Mouse (Mus musculus) myocyte (in vitro differentiated cells): Measurements from ENCODE around the gene Cyp21a1. TPM values are rescaled to one million over a fixed set of nuclear protein-coding genes. Genes with fewer than 3 reads are reported as not detected.

Source experiments
- H3K27me3 ChIP-seq: one replicate; pipeline ENCODE4 v1.6.1; 2011; ENCODE audit not compliant: control insufficient read depth, insufficient read depth, insufficient read length
- H3K36me3 ChIP-seq: one replicate; pipeline ENCODE4 v1.6.1; 2011; ENCODE audit not compliant: control insufficient read depth, insufficient read depth
- H3K4me2 ChIP-seq: one replicate; pipeline ENCODE4 v1.6.1; 2011; ENCODE audit warnings: low read depth, control low read depth
- H3K4me3 ChIP-seq: one replicate; pipeline ENCODE4 v1.5.1; 2011; ENCODE audit warnings: mild to moderate bottlenecking, control low read depth, moderate library complexity
- H3K79me2 ChIP-seq: one replicate; pipeline ENCODE4 v1.6.1; 2011; ENCODE audit not compliant: control insufficient read depth, insufficient read depth
- H3ac ChIP-seq: one replicate; pipeline ENCODE4 v1.6.1; 2011; ENCODE audit not compliant: control insufficient read depth, insufficient read length
- CEBPB ChIP-seq: IDR thresholded peaks from 2 replicates; pipeline ENCODE4 v1.6.1; 2011; ENCODE audit warnings: mild to moderate bottlenecking, moderate library complexity; ENCODE audit not compliant: poor library complexity, insufficient read depth, severe bottlenecking
- E2F4 ChIP-seq: IDR thresholded peaks from one replicate; pipeline ENCODE4 v1.6.1; 2011; ENCODE audit warnings: mild to moderate bottlenecking, control low read depth, moderate library complexity; ENCODE audit not compliant: insufficient read depth
- MAX ChIP-seq: IDR thresholded peaks from one replicate; pipeline ENCODE4 v1.6.1; 2011; ENCODE audit warnings: low read depth, mild to moderate bottlenecking, control low read depth
- MYOD1 ChIP-seq, 3 experiments: IDR thresholded peaks; one replicate each; pipeline ENCODE4 v1.6.1; 2011; ENCODE audit warnings: control low read depth in 2 of 3, low read depth in 2 of 3, mild to moderate bottlenecking in 2 of 3, moderate library complexity in 1 of 3; ENCODE audit not compliant: insufficient read length in 2 of 3, control insufficient read depth in 1 of 3
- MYOG ChIP-seq, 3 experiments: IDR thresholded peaks; one replicate each; pipeline ENCODE4 v1.6.1; 2011; ENCODE audit warnings: control low read depth in 2 of 3, low read depth in 2 of 3, mild to moderate bottlenecking in 2 of 3; ENCODE audit not compliant: insufficient read length in 2 of 3, control insufficient read depth in 1 of 3, insufficient read depth in 1 of 3
- POLR2A ChIP-seq: IDR thresholded peaks from one replicate; pipeline ENCODE4 v1.6.1; 2011; ENCODE audit warnings: low read depth, mild to moderate bottlenecking, control low read depth, moderate library complexity; ENCODE audit not compliant: insufficient read length
- POLR2AphosphoS2 ChIP-seq: IDR thresholded peaks from one replicate; pipeline ENCODE4 v1.6.1; 2011; ENCODE audit warnings: low read depth, control low read depth; ENCODE audit not compliant: insufficient read length
- REST ChIP-seq: IDR thresholded peaks from one replicate; pipeline ENCODE4 v1.6.1; 2011; ENCODE audit warnings: mild to moderate bottlenecking, control low read depth, moderate library complexity; ENCODE audit not compliant: insufficient read depth, insufficient read length
- SRF ChIP-seq: IDR thresholded peaks from one replicate; pipeline ENCODE4 v1.6.1; 2011; ENCODE audit warnings: low read depth; ENCODE audit not compliant: control insufficient read depth, insufficient read length
- TCF12 ChIP-seq: IDR thresholded peaks from one replicate; pipeline ENCODE4 v1.6.1; 2011; ENCODE audit warnings: mild to moderate bottlenecking, control low read depth; ENCODE audit not compliant: poor library complexity, insufficient read depth, severe bottlenecking
- TCF3 ChIP-seq: IDR thresholded peaks from one replicate; pipeline ENCODE4 v1.6.1; 2011; ENCODE audit warnings: low read depth, control low read depth; ENCODE audit not compliant: insufficient read length
- USF1 ChIP-seq: IDR thresholded peaks from one replicate; pipeline ENCODE4 v1.6.1; 2011; ENCODE audit warnings: low read depth, mild to moderate bottlenecking, control low read depth, moderate library complexity
- polyA plus RNA-seq: library from polyadenylated mRNA; unstranded; fragments of >200 nt; fragmentation: generic; extraction: Trizol; gene quantifications from one replicate; pipeline ENCODE4 v1.2.1, GENCODE M21; 2012; ENCODE audit warnings: missing spikeins

Gene Cyp21a1
- polyA plus RNA-seq, 1 experiment = not detected

- Histone ChIP-seq H3K27me3 (peaks cover 9% of the 10 kb centered on the region), H3ac (no peak overlapping the region), H3K36me3 (no peaks in the 10 kb centered on the region), H3K4me3 (no peak overlapping the region), H3K4me2 (no peak overlapping the region), H3K79me2 (no peaks in the 10 kb centered on the region)
- TF ChIP-seq REST (no peak), POLR2A (no peak), USF1 (no peak), CEBPB (no peak)
These were observed 9.3 kb downstream of the Cyp21a1 start for GRCm38 (mm10) chr17:34795016-34795415.

DNA sequence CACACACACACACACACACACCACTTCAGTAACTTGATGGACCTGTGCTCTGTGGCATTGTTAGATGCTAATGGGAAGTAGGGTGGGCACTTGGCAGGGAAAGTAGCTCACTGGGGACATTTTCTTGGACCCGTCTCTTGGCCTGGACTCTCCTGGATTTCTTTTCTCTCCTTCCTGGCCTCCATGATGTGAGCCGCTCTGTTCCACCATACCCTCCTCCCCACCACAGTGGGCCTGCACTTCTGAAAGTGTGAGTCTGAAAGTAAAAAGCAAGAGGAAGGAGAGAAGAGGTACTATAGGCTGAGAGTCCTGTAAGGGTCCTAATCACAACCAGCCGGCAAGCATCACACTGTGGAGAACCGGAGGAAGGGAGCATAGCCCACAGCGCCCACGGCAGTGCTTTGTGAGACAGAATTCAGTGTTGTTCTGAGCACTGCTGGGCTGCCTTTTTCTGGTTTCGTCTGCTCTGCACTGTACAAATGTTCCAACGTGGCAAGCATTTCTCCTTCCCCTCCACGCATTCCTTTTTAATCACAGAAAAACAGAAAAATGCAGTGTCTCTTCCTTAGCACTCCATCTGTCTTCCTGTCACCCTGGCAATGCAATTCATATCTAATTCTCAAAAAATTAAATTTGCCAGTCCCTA lies 26.6 kb downstream of the Cyp21a1 start:
- H3K27me3 ChIP-seq = peaks cover 28% of the 10 kb centered on the region
- no peaks in the 10 kb centered on the region for H3K36me3 ChIP-seq
- no peak overlapping the region for H3K4me3 ChIP-seq
- no peak overlapping the region for H3K4me2 ChIP-seq
- no peak overlapping the region for H3ac ChIP-seq
- no peaks in the 10 kb centered on the region for H3K79me2 ChIP-seq
- TF ChIP-seq TCF12 (no peak), CEBPB (no peak), MYOG (IDR thresholded peaks at IDR 0.05; ENCODE audit: control insufficient read depth in 1 of 3, insufficient read depth in 1 of 3, insufficient read length in 2 of 3, low read depth in 2 of 3) (no peak), REST (no peak), E2F4 (no peak), TCF3 (no peak), SRF (no peak), POLR2AphosphoS2 (no peak)

DNA sequence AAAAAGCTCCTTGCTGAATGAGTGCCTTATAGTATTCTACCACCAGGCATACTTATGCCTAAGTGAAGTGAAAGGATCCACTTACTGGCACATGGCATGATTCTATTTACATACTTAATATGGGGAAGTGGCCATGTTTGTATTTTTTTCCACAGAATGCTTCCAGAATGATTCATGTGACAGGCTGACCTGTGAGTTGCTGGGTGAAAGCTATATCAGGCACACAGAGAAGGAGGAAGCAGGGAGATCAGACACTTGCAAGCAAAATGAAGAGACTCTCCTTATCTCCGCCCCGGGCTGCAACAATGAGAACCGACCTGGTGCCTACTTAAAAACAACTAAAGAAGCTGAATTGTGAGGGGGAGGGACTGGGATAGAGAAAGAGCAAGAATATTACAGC lies 42.9 kb downstream of the Cyp21a1 start:
- Histone ChIP-seq H3K79me2 (no peaks in the 10 kb centered on the region), H3K36me3 (no peaks in the 10 kb centered on the region), H3K4me3 (no peak overlapping the region), H3K4me2 (no peak overlapping the region), H3ac (no peak overlapping the region), H3K27me3 (no peaks in the 10 kb centered on the region)
- TF ChIP-seq CEBPB (no peak), TCF12 (no peak), MYOD1 (IDR thresholded peaks at IDR 0.05; ENCODE audit: control insufficient read depth in 1 of 3, insufficient read length in 2 of 3, low read depth in 2 of 3) (no peak), E2F4 (no peak), TCF3 (no peak), USF1 (no peak), MAX (no peak), SRF (no peak), POLR2A (no peak), MYOG (IDR thresholded peaks at IDR 0.05; ENCODE audit: control insufficient read depth in 1 of 3, insufficient read depth in 1 of 3, insufficient read length in 2 of 3, low read depth in 2 of 3) (no peak), POLR2AphosphoS2 (no peak), REST (no peak)

Other genes starting within 250 kb of the Cyp21a1 start
- 0.31 TPM for gene Notch4, start 240.3 kb downstream of the Cyp21a1 start, polyA plus RNA-seq
- gene Gpsm3, start 214.8 kb downstream of the Cyp21a1 start, polyA plus RNA-seq = 3.1 TPM
- 21.6 TPM for gene Pbx2, start 213.3 kb downstream of the Cyp21a1 start, polyA plus RNA-seq
- 0.22 TPM for gene Ager, start 206.7 kb downstream of the Cyp21a1 start, polyA plus RNA-seq
- 37.1 TPM for gene Rnf5, start 200.9 kb downstream of the Cyp21a1 start, polyA plus RNA-seq
- gene Agpat1, start 200.3 kb downstream of the Cyp21a1 start, polyA plus RNA-seq = 70.5 TPM
- gene Egfl8, start 188.6 kb downstream of the Cyp21a1 start, polyA plus RNA-seq = 0.16 TPM
- gene Ppt2, start 176.1 kb downstream of the Cyp21a1 start, polyA plus RNA-seq = 21.9 TPM
- gene Prrt1, start 175.0 kb downstream of the Cyp21a1 start, polyA plus RNA-seq = not detected
- 13.5 TPM for gene Fkbpl, start 159.8 kb downstream of the Cyp21a1 start, polyA plus RNA-seq
- 42.5 TPM for gene Atf6b, start 157.4 kb downstream of the Cyp21a1 start, polyA plus RNA-seq
- gene Tnxb, start 134.0 kb downstream of the Cyp21a1 start, polyA plus RNA-seq = under 0.01 TPM
- gene C4b, start 60.7 kb downstream of the Cyp21a1 start, polyA plus RNA-seq = not detected
- gene Stk19, start 32.4 kb upstream of the Cyp21a1 start, polyA plus RNA-seq = 29.9 TPM
- 25.7 TPM for gene Dxo, start 32.5 kb upstream of the Cyp21a1 start, polyA plus RNA-seq
- 38.4 TPM for gene Skiv2l, start 45.6 kb upstream of the Cyp21a1 start, polyA plus RNA-seq
- 60.0 TPM for gene Nelfe, start 45.8 kb upstream of the Cyp21a1 start, polyA plus RNA-seq
- 0.37 TPM for gene Cfb, start 58.0 kb upstream of the Cyp21a1 start, polyA plus RNA-seq
- 10.2 TPM for gene Zbtb12, start 74.9 kb upstream of the Cyp21a1 start, polyA plus RNA-seq
- not detected for gene Gm20547, start 77.5 kb upstream of the Cyp21a1 start, polyA plus RNA-seq
- gene C2, start 93.7 kb upstream of the Cyp21a1 start, polyA plus RNA-seq = 0.43 TPM
- 94.5 TPM for gene Ehmt2, start 93.9 kb upstream of the Cyp21a1 start, polyA plus RNA-seq
- 14.6 TPM for gene Slc44a4, start 109.9 kb upstream of the Cyp21a1 start, polyA plus RNA-seq
- gene Neu1, start 126.7 kb upstream of the Cyp21a1 start, polyA plus RNA-seq = 30.1 TPM
- 7.3 TPM for gene Hspa1b, start 154.7 kb upstream of the Cyp21a1 start, polyA plus RNA-seq
- not detected for gene Gm20481, start 165.4 kb upstream of the Cyp21a1 start, polyA plus RNA-seq
- gene Hspa1a, start 167.6 kb upstream of the Cyp21a1 start, polyA plus RNA-seq = 1.8 TPM
- gene Hspa1l, start 168.1 kb upstream of the Cyp21a1 start, polyA plus RNA-seq = 1.3 TPM
- gene Lsm2, start 177.3 kb upstream of the Cyp21a1 start, polyA plus RNA-seq = 52.3 TPM
- gene Vars, start 196.4 kb upstream of the Cyp21a1 start, polyA plus RNA-seq = 208 TPM
- gene Vwa7, start 212.0 kb upstream of the Cyp21a1 start, polyA plus RNA-seq = 0.05 TPM
- 0.14 TPM for gene Sapcd1, start 223.5 kb upstream of the Cyp21a1 start, polyA plus RNA-seq
- 2.1 TPM for gene Msh5, start 242.2 kb upstream of the Cyp21a1 start, polyA plus RNA-seq
- gene Clic1, start 245.4 kb upstream of the Cyp21a1 start, polyA plus RNA-seq = 412 TPM